Mouse (Mus musculus) bone marrow, adult 2 months (tissue): Measurements from ENCODE around the gene Ptn.

Experiments used
- CTCF ChIP-seq: fragments of 200-500 bp; IDR thresholded peaks from 2 replicates; pipeline ENCODE4 v1.5.1; 2011; ENCODE audit warnings: low read length, control low read depth; ENCODE audit not compliant: control insufficient read depth, insufficient read depth
- POLR2A ChIP-seq: fragments of 200-500 bp; IDR thresholded peaks from 2 replicates; pipeline ENCODE4 v1.6.1; 2011; ENCODE audit warnings: low read depth, mild to moderate bottlenecking, control low read depth, low read length, borderline replicate concordance; ENCODE audit not compliant: control insufficient read depth

DNA sequence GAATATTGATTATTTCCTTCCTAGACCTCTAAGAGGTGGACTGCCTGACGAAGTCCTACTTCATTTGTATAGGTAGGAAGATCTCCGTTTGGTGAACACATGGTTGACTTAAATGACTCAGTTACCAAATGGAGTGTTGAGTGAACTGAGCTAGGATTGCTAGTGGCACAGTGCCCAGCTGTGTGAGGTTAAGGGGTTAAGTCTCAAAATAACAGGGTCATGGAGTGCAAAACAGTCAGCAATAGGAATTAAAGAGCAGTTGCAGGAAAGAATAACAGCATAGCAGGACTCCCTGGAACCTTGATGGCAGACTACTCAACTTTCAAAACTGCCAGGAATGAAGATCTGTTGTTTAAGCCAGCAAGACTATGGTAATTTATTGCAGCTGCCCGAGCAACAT is 114.5 kb downstream of the Ptn start:
- TF ChIP-seq CTCF (no peak), POLR2A (no peak)
